Mouse (Mus musculus): Measurements from ENCODE around the gene Anxa6.
A peak's percentile ranks its signal among the peaks of the same experiment; 100 is the strongest.
"Not testable (repeated sequence)": the region's sequence is repeated elsewhere in the genome, so short reads cannot be mapped to it uniquely, and the experiment has no call there.

Anxa6 gene

GRCm38 (mm10) chr11:54958571-54959073 lies 74.6 kb downstream of the Anxa6 start:
- Histone ChIP-seq H3K4me1 (replicated peaks; ENCODE audit: low read depth, low read length) (peaks cover 92% of the 10 kb centered on the region), H3K9me3 (ENCODE audit: low read length) (no peaks in the 10 kb centered on the region), H3K4me3 (replicated peaks; ENCODE audit: low read length) (peak overlapping the region; percentile 49), H3K27me3 (ENCODE audit: insufficient read depth, low read length) (no peaks in the 10 kb centered on the region), H3K36me3 (ENCODE audit: insufficient read depth, low read length) (no peaks in the 10 kb centered on the region)
- TF ChIP-seq NANOG (IDR thresholded peaks at IDR 0.05; ENCODE audit: borderline replicate concordance, low read length) (no peak), POU5F1 (IDR thresholded peaks at IDR 0.05; ENCODE audit: borderline replicate concordance, low read length) (no peak), CTCF (conservative IDR thresholded peaks at IDR 0.05; ENCODE audit: low read length) (no peak)

DNA sequence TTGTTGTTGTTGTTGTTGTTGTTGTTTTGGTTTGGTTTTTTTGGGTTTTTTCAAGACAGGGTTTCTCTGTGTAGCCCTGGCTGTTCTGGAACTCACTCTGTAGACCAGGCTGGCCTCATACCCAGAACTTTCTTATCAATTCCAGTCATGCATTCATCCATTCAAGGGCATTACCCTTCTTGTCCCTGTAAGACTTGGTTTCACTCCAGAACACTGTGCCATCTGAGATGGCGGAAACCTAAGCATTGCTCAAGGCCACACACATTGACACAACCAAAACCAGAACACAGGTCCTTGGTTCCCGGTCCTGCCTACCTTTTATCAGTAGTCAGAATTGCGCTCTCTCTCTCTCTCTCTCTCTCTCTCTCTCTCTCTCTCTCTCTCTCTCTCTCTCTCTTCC lies 75.5 kb downstream of the Anxa6 start:
- H3K9me3 ChIP-seq (ENCODE audit: low read length); H3K36me3 ChIP-seq (ENCODE audit: insufficient read depth, low read length); H3K27me3 ChIP-seq (ENCODE audit: insufficient read depth, low read length): not testable (repeated sequence)
- Histone ChIP-seq H3K4me3 (replicated peaks; ENCODE audit: low read length) (peak overlapping the region; percentile 94; the same call in 1 of the 2 replicates), H3K4me1 (replicated peaks; ENCODE audit: low read depth, low read length) (peaks cover 92% of the 10 kb centered on the region)

GRCm38 (mm10) chr11:54956912-54957311 lies 76.3 kb downstream of the Anxa6 start:
- peaks cover 92% of the 10 kb centered on the region for H3K4me1 ChIP-seq (replicated peaks; ENCODE audit: low read depth, low read length)
- TF ChIP-seq NANOG (IDR thresholded peaks at IDR 0.05; ENCODE audit: borderline replicate concordance, low read length) (no peak), CTCF (conservative IDR thresholded peaks at IDR 0.05; ENCODE audit: low read length) (no peak), POU5F1 (IDR thresholded peaks at IDR 0.05; ENCODE audit: borderline replicate concordance, low read length) (no peak)
- peaks cover 8% of the 10 kb centered on the region for H3K36me3 ChIP-seq (ENCODE audit: insufficient read depth, low read length)
- H3K4me3 ChIP-seq (replicated peaks; ENCODE audit: low read length) = peak overlapping the region; percentile 94
- H3K27me3 ChIP-seq (ENCODE audit: insufficient read depth, low read length) = no peaks in the 10 kb centered on the region
- no peaks in the 10 kb centered on the region for H3K9me3 ChIP-seq (ENCODE audit: low read length)

DNA sequence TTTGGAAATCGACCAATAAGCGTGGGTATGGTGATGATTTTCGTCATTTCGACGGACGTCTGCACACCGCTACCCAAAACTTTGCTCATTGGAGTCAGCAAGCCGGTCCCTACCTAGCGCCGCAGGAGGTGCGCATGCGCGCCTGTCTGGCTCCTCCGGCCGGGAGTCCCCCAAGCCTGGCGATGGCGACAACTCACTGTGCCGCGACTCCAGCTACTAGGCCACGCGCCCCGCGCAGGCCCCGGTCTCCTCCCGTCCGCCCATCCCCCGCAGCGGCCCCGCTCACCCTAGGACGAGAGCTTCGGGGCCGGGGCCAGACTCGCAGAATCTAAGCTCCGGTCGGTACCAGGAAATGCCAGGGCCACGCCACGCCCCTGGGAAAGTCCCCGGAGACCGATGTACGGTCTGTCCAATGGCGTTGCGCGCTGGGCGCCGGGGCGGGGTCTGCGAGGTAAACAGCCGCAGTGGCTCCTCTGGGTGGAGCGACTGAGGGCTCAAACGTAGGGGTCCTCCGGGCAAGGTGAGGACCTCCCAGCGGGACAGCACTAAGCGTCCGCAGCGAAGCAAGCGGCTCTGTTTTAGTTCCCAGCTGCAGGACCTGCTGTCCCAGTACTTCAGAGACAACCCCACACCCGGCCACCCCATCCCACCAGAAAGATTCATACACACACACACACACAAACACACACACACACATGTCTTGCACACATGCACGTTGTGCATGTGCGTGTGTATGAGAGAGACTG lies 77.3 kb downstream of the Anxa6 start:
- Histone ChIP-seq H3K9me3 (ENCODE audit: low read length) (no peaks in the 10 kb centered on the region), H3K4me1 (replicated peaks; ENCODE audit: low read depth, low read length) (peaks cover 92% of the 10 kb centered on the region), H3K36me3 (ENCODE audit: insufficient read depth, low read length) (peaks cover 18% of the 10 kb centered on the region), H3K4me3 (replicated peaks; ENCODE audit: low read length) (peak overlapping the region; percentile 94), H3K27me3 (ENCODE audit: insufficient read depth, low read length) (no peaks in the 10 kb centered on the region)
- TF ChIP-seq NANOG (IDR thresholded peaks at IDR 0.05; ENCODE audit: borderline replicate concordance, low read length) (no peak), POU5F1 (IDR thresholded peaks at IDR 0.05; ENCODE audit: borderline replicate concordance, low read length) (no peak), CTCF (conservative IDR thresholded peaks at IDR 0.05; ENCODE audit: low read length) (no peak)

- Histone ChIP-seq H3K4me3 (replicated peaks; ENCODE audit: low read length) (peak overlapping the region; percentile 94), H3K4me1 (replicated peaks; ENCODE audit: low read depth, low read length) (peaks cover 92% of the 10 kb centered on the region), H3K36me3 (ENCODE audit: insufficient read depth, low read length) (peaks cover 23% of the 10 kb centered on the region)
- not testable (repeated sequence) for H3K27me3 ChIP-seq (ENCODE audit: insufficient read depth, low read length); H3K9me3 ChIP-seq (ENCODE audit: low read length)
Measured at GRCm38 (mm10) chr11:54955400-54955734, 77.9 kb downstream of the Anxa6 start.

GRCm38 (mm10) chr11:54954716-54955115 lies 78.5 kb downstream of the Anxa6 start:
- H3K36me3 ChIP-seq (ENCODE audit: insufficient read depth, low read length) = peaks cover 24% of the 10 kb centered on the region
- no peak for TF ChIP-seq CTCF (conservative IDR thresholded peaks at IDR 0.05; ENCODE audit: low read length)
- no peak for TF ChIP-seq POU5F1 (IDR thresholded peaks at IDR 0.05; ENCODE audit: borderline replicate concordance, low read length)
- TF ChIP-seq NANOG (IDR thresholded peaks at IDR 0.05; ENCODE audit: borderline replicate concordance, low read length) = no peak
- no peaks in the 10 kb centered on the region for H3K27me3 ChIP-seq (ENCODE audit: insufficient read depth, low read length)
- H3K9me3 ChIP-seq (ENCODE audit: low read length) = no peaks in the 10 kb centered on the region
- H3K4me1 ChIP-seq (replicated peaks; ENCODE audit: low read depth, low read length) = peaks cover 90% of the 10 kb centered on the region
- peak overlapping the region; percentile 94 for H3K4me3 ChIP-seq (replicated peaks; ENCODE audit: low read length)

GRCm38 (mm10) chr11:54953993-54954446 lies 79.2 kb downstream of the Anxa6 start:
- H3K27me3 ChIP-seq (ENCODE audit: insufficient read depth, low read length) = no peaks in the 10 kb centered on the region
- H3K4me3 ChIP-seq (replicated peaks; ENCODE audit: low read length) = peak overlapping the region; percentile 94
- peaks cover 89% of the 10 kb centered on the region for H3K4me1 ChIP-seq (replicated peaks; ENCODE audit: low read depth, low read length)
- H3K9me3 ChIP-seq (ENCODE audit: low read length) = no peaks in the 10 kb centered on the region
- peaks cover 31% of the 10 kb centered on the region for H3K36me3 ChIP-seq (ENCODE audit: insufficient read depth, low read length)
- TF ChIP-seq CTCF (conservative IDR thresholded peaks at IDR 0.05; ENCODE audit: low read length) (no peak), NANOG (IDR thresholded peaks at IDR 0.05; ENCODE audit: borderline replicate concordance, low read length) (peak; percentile 91)

- TF ChIP-seq POU5F1 (IDR thresholded peaks at IDR 0.05; ENCODE audit: borderline replicate concordance, low read length) = no peak
- TF ChIP-seq NANOG (IDR thresholded peaks at IDR 0.05; ENCODE audit: borderline replicate concordance, low read length) = no peak
- TF ChIP-seq CTCF (conservative IDR thresholded peaks at IDR 0.05; ENCODE audit: low read length) = no peak
- H3K9me3 ChIP-seq (ENCODE audit: low read length) = no peaks in the 10 kb centered on the region
- H3K4me3 ChIP-seq (replicated peaks; ENCODE audit: low read length) = peak overlapping the region; percentile 94
- H3K36me3 ChIP-seq (ENCODE audit: insufficient read depth, low read length) = peaks cover 45% of the 10 kb centered on the region
- no peaks in the 10 kb centered on the region for H3K27me3 ChIP-seq (ENCODE audit: insufficient read depth, low read length)
- peaks cover 89% of the 10 kb centered on the region for H3K4me1 ChIP-seq (replicated peaks; ENCODE audit: low read depth, low read length)
Measured at GRCm38 (mm10) chr11:54952651-54953050, 80.6 kb downstream of the Anxa6 start.

DNA sequence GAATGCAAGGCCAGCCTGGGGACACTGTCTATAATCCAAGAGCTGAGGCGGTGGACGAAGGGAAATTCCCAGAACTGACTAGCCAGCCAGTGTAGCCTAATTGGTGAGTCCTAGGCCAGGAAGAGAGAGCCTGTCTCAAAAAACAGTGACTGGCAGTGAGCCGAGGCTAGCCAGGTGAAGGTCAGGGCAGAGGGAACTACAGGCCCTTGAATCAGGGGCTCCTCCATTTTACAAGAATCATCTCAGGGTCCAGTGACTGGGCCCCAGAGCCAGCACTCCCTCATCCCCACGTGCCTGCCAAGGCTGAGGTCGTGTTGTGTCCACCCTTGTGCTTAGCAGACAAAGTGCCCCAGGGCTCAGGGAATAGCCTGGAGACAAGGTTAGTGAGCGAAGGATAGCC lies 82.6 kb downstream of the Anxa6 start:
- Histone ChIP-seq H3K4me3 (replicated peaks; ENCODE audit: low read length) (no peak overlapping the region; the same call in 1 of the 2 replicates), H3K9me3 (ENCODE audit: low read length) (no peaks in the 10 kb centered on the region), H3K4me1 (replicated peaks; ENCODE audit: low read depth, low read length) (peaks cover 92% of the 10 kb centered on the region), H3K27me3 (ENCODE audit: insufficient read depth, low read length) (no peaks in the 10 kb centered on the region), H3K36me3 (ENCODE audit: insufficient read depth, low read length) (peaks cover 63% of the 10 kb centered on the region)
- TF ChIP-seq POU5F1 (IDR thresholded peaks at IDR 0.05; ENCODE audit: borderline replicate concordance, low read length) (no peak), CTCF (conservative IDR thresholded peaks at IDR 0.05; ENCODE audit: low read length) (no peak), NANOG (IDR thresholded peaks at IDR 0.05; ENCODE audit: borderline replicate concordance, low read length) (no peak)
